Mouse (Mus musculus) embryonic facial prominence, embryonic 10.5 days (tissue): ENCODE measurements at regions not wholly inside any gene's neighbourhood (a gene's known extent, or its start where the extent isn't known, plus 50 kb on each side); places are given as distances from the start of the nearest gene placed in this dataset.
"Not testable (repeated sequence)": the region's sequence is repeated elsewhere in the genome, so short reads cannot be mapped to it uniquely, and the experiment has no call there.

Experiments
- DNase-seq: peaks from one replicate; pipeline ENCODE4 v3.0.0-alpha.2; 2017; ENCODE audit warnings: low spot score
- H3K27ac ChIP-seq: fragments of 300-500 bp; sonication (generic); replicated peaks from 2 replicates; pipeline ENCODE4 v1.5.1; 2016; ENCODE audit warnings: mild to moderate bottlenecking
- H3K27me3 ChIP-seq: fragments of 300-500 bp; sonication (generic); replicated peaks from 2 replicates; pipeline ENCODE4 v1.6.1; 2016; ENCODE audit warnings: low read depth, mild to moderate bottlenecking; ENCODE audit not compliant: poor library complexity, severe bottlenecking
- H3K36me3 ChIP-seq: fragments of 300-500 bp; sonication (generic); replicated peaks from 2 replicates; pipeline ENCODE4 v1.6.1; 2016; ENCODE audit warnings: mild to moderate bottlenecking, moderate library complexity
- H3K4me1 ChIP-seq: fragments of 300-500 bp; sonication (generic); 2 replicates; pipeline ENCODE4 v1.6.1; 2016
- H3K4me3 ChIP-seq: fragments of 300-500 bp; sonication (generic); 2 replicates; pipeline ENCODE4 v1.5.1; 2016; ENCODE audit warnings: mild to moderate bottlenecking, moderate library complexity
- H3K9me3 ChIP-seq: fragments of 300-500 bp; sonication (generic); 2 replicates; pipeline ENCODE4 v1.6.1; 2016; ENCODE audit warnings: mild to moderate bottlenecking
- WGBS: fragments of 180-500 bp; shearing (Covaris S2); methylation state at CpG from one replicate; pipeline ENCODE4 v1.1.7; 2016; 5-methylcytosine and 5-hydroxymethylcytosine counted together

- Histone ChIP-seq H3K27me3 (no peaks in the 10 kb centered on the region), H3K36me3 (no peaks in the 10 kb centered on the region), H3K4me3 (no peak overlapping the region), H3K9me3 (no peaks in the 10 kb centered on the region), H3K27ac (no peak overlapping the region), H3K4me1 (no peaks in the 10 kb centered on the region)
- 82% methylated on average over 2 of the region's 2 CpGs for WGBS
- DNase-seq: no peak
Observed at GRCm38 (mm10) chr16:50964395-50964794, 373.4 kb upstream of the Ccdc54 start.

- no peak for DNase-seq
- H3K36me3 ChIP-seq: no peaks in the 10 kb centered on the region
- WGBS: 78% methylated on average over 4 of the region's 4 CpGs
- no peak overlapping the region for H3K27ac ChIP-seq
- H3K4me3 ChIP-seq: no peak overlapping the region
- H3K27me3 ChIP-seq: no peaks in the 10 kb centered on the region
- H3K9me3 ChIP-seq: no peaks in the 10 kb centered on the region
- no peaks in the 10 kb centered on the region for H3K4me1 ChIP-seq
Observed at GRCm38 (mm10) chr16:50944091-50944490, 353.1 kb upstream of the Ccdc54 start.

- not testable (repeated sequence) for H3K4me1 ChIP-seq, H3K4me3 ChIP-seq, H3K9me3 ChIP-seq, H3K27me3 ChIP-seq, H3K36me3 ChIP-seq, H3K27ac ChIP-seq, DNase-seq
- 94% methylated on average over 6 of the region's 6 CpGs for WGBS
Observed at GRCm38 (mm10) chr16:50943581-50943980, 352.6 kb upstream of the Ccdc54 start.

- no peak for DNase-seq
- H3K4me3 ChIP-seq: no peak overlapping the region
- no peaks in the 10 kb centered on the region for H3K27me3 ChIP-seq
- no peaks in the 10 kb centered on the region for H3K36me3 ChIP-seq
- no peak overlapping the region for H3K27ac ChIP-seq
- no peaks in the 10 kb centered on the region for H3K4me1 ChIP-seq
- no peaks in the 10 kb centered on the region for H3K9me3 ChIP-seq
Observed at GRCm38 (mm10) chr16:50942291-50942690, 351.3 kb upstream of the Ccdc54 start.

- Histone ChIP-seq H3K36me3 (no peaks in the 10 kb centered on the region), H3K4me1 (no peaks in the 10 kb centered on the region), H3K27ac (no peak overlapping the region), H3K4me3 (no peak overlapping the region), H3K9me3 (no peaks in the 10 kb centered on the region), H3K27me3 (no peaks in the 10 kb centered on the region)
- WGBS: 36% methylated on average over 6 of the region's 6 CpGs
- DNase-seq: no peak
Observed at GRCm38 (mm10) chr16:50939316-50939715, 348.4 kb upstream of the Ccdc54 start.

GRCm38 (mm10) chr16:50907732-50908131 is 316.8 kb upstream of the Ccdc54 start:
- Histone ChIP-seq H3K27me3 (no peaks in the 10 kb centered on the region), H3K27ac (no peak overlapping the region), H3K4me1 (no peaks in the 10 kb centered on the region), H3K9me3 (no peaks in the 10 kb centered on the region), H3K36me3 (no peaks in the 10 kb centered on the region), H3K4me3 (no peak overlapping the region)
- 54% methylated on average over 2 of the region's 2 CpGs for WGBS
- no peak for DNase-seq

GRCm38 (mm10) chr16:50899151-50899550 is 308.2 kb upstream of the Ccdc54 start:
- Histone ChIP-seq H3K9me3 (no peaks in the 10 kb centered on the region), H3K4me1 (no peaks in the 10 kb centered on the region), H3K27me3 (no peaks in the 10 kb centered on the region), H3K27ac (no peak overlapping the region), H3K36me3 (no peaks in the 10 kb centered on the region), H3K4me3 (no peak overlapping the region)
- no peak for DNase-seq
- 86% methylated on average over 2 of the region's 2 CpGs for WGBS

- WGBS: 61% methylated on average over 3 of the region's 3 CpGs
- H3K36me3 ChIP-seq: no peaks in the 10 kb centered on the region
- no peaks in the 10 kb centered on the region for H3K9me3 ChIP-seq
- H3K4me1 ChIP-seq: no peaks in the 10 kb centered on the region; the same call in 1 of the 2 replicates
- H3K4me3 ChIP-seq: no peak overlapping the region
- H3K27ac ChIP-seq: no peak overlapping the region
- DNase-seq: no peak
- H3K27me3 ChIP-seq: no peaks in the 10 kb centered on the region
Observed at GRCm38 (mm10) chr16:50877926-50878325, 287.0 kb upstream of the Ccdc54 start.

- Histone ChIP-seq H3K4me1 (no peaks in the 10 kb centered on the region), H3K36me3 (no peaks in the 10 kb centered on the region), H3K9me3 (no peaks in the 10 kb centered on the region), H3K27me3 (no peaks in the 10 kb centered on the region), H3K27ac (no peak overlapping the region), H3K4me3 (no peak overlapping the region)
- DNase-seq: no peak
- WGBS: 88% methylated on average over 4 of the region's 4 CpGs
Observed at GRCm38 (mm10) chr16:50871318-50871717, 280.4 kb upstream of the Ccdc54 start.

- WGBS: 68% methylated on average over 5 of the region's 5 CpGs
- DNase-seq: no peak
- no peaks in the 10 kb centered on the region for H3K4me1 ChIP-seq
Observed at GRCm38 (mm10) chr16:50863565-50863964, 272.6 kb upstream of the Ccdc54 start.

GRCm38 (mm10) chr16:50859513-50859912 is 268.6 kb upstream of the Ccdc54 start:
- Histone ChIP-seq H3K4me3 (no peak overlapping the region), H3K27me3 (no peaks in the 10 kb centered on the region), H3K9me3 (no peaks in the 10 kb centered on the region), H3K36me3 (no peaks in the 10 kb centered on the region), H3K27ac (no peak overlapping the region), H3K4me1 (no peaks in the 10 kb centered on the region)
- WGBS: 93% methylated on average over 1 of the region's 1 CpGs
- no peak for DNase-seq

More at GRCm38 (mm10) chr16:50863565-50863964, 272.6 kb upstream of the Ccdc54 start:
- Histone ChIP-seq H3K27me3 (no peaks in the 10 kb centered on the region), H3K4me3 (no peak overlapping the region), H3K27ac (no peak overlapping the region), H3K9me3 (no peaks in the 10 kb centered on the region), H3K36me3 (no peaks in the 10 kb centered on the region)

- H3K4me3 ChIP-seq: no peak overlapping the region
- H3K9me3 ChIP-seq: no peaks in the 10 kb centered on the region
- no peaks in the 10 kb centered on the region for H3K27me3 ChIP-seq
- H3K36me3 ChIP-seq: no peaks in the 10 kb centered on the region
- no peak for DNase-seq
- WGBS: 90% methylated on average over 5 of the region's 5 CpGs
- no peaks in the 10 kb centered on the region for H3K4me1 ChIP-seq
- H3K27ac ChIP-seq: no peak overlapping the region
Observed at GRCm38 (mm10) chr16:50852081-50852480, 261.1 kb upstream of the Ccdc54 start.

GRCm38 (mm10) chr16:50847693-50848092 is 256.7 kb upstream of the Ccdc54 start:
- Histone ChIP-seq H3K36me3 (no peaks in the 10 kb centered on the region), H3K9me3 (no peaks in the 10 kb centered on the region), H3K27me3 (no peaks in the 10 kb centered on the region), H3K4me1 (no peaks in the 10 kb centered on the region), H3K4me3 (no peak overlapping the region), H3K27ac (no peak overlapping the region)
- DNase-seq: no peak
- WGBS: 51% methylated on average over 2 of the region's 2 CpGs

- 41% methylated on average over 4 of the region's 4 CpGs for WGBS
- no peaks in the 10 kb centered on the region for H3K36me3 ChIP-seq
- H3K27ac ChIP-seq: no peak overlapping the region
- no peaks in the 10 kb centered on the region for H3K4me1 ChIP-seq
- no peaks in the 10 kb centered on the region for H3K9me3 ChIP-seq
- DNase-seq: no peak
- H3K27me3 ChIP-seq: no peaks in the 10 kb centered on the region
- H3K4me3 ChIP-seq: no peak overlapping the region
Observed at GRCm38 (mm10) chr16:50846505-50846904, 255.6 kb upstream of the Ccdc54 start.
